Mouse (Mus musculus): ENCODE results near the gene Insm1. TPM values are rescaled to one million over a fixed set of nuclear protein-coding genes. Genes with fewer than 3 reads are reported as not detected.

Gene Insm1
- total and polyA plus RNA-seq, 2 experiments from 2014 or later: not detected

- Histone ChIP-seq H3K9me3 (replicated peaks; ENCODE audit: control insufficient read depth, low read length) (no peaks in the 10 kb centered on the region), H3K27ac (ENCODE audit: low read depth) (no peak overlapping the region), H3K36me3 (replicated peaks; ENCODE audit: control insufficient read depth, insufficient read depth, low read length) (peaks cover 30% of the 10 kb centered on the region), H3K4me3 (ENCODE audit: low read depth, low read length) (no peak overlapping the region), H3K4me1 (ENCODE audit: control insufficient read depth, insufficient read depth) (0 out of 2 replicates have a peak, but pooled peaks cover 3% of the 10 kb centered on the region), H3K27me3 (ENCODE audit: control insufficient read depth, insufficient read depth, low read length) (no peaks in the 10 kb centered on the region), H3K9ac (replicated peaks; ENCODE audit: low read depth, low read length) (no peak overlapping the region), H3K4me2 (ENCODE audit: low read depth, low read length) (no peak overlapping the region)
- WGBS: 44% methylated on average over 7 of the region's 7 CpGs
- TF ChIP-seq EP300 (IDR thresholded peaks at IDR 0.05; ENCODE audit: low read depth) (no peak), CTCF (IDR thresholded peaks at IDR 0.05; ENCODE audit: low read depth) (no peak)
- ATAC-seq (ENCODE audit: insufficient read depth, low read depth): no peak; the same call in 1 of the 2 replicates
- DNase-seq (ENCODE audit: low spot score): no peak
Measured at GRCm38 (mm10) chr2:146245401-146245800, 23.7 kb downstream of the Insm1 start.

GRCm38 (mm10) chr2:146246409-146247075, 24.8 kb downstream of the Insm1 start:
- DNase-seq (ENCODE audit: low spot score) (no peak), ATAC-seq (ENCODE audit: insufficient read depth, low read depth) (no peak)
- Histone ChIP-seq H3K9ac (replicated peaks; ENCODE audit: low read depth, low read length) (no peak overlapping the region), H3K9me3 (replicated peaks; ENCODE audit: control insufficient read depth, low read length) (no peaks in the 10 kb centered on the region), H3K4me2 (ENCODE audit: low read depth, low read length) (no peak overlapping the region), H3K27me3 (ENCODE audit: control insufficient read depth, insufficient read depth, low read length) (no peaks in the 10 kb centered on the region), H3K4me3 (ENCODE audit: low read depth, low read length) (no peak overlapping the region), H3K27ac (ENCODE audit: low read depth) (no peak overlapping the region), H3K4me1 (ENCODE audit: control insufficient read depth, insufficient read depth) (0 out of 2 replicates have a peak, but pooled peaks cover 3% of the 10 kb centered on the region), H3K36me3 (replicated peaks; ENCODE audit: control insufficient read depth, insufficient read depth, low read length) (peaks cover 30% of the 10 kb centered on the region)
- no peak for TF ChIP-seq EP300 (IDR thresholded peaks at IDR 0.05; ENCODE audit: low read depth)
- no peak for TF ChIP-seq CTCF (IDR thresholded peaks at IDR 0.05; ENCODE audit: low read depth)
- 76% methylated on average over 4 of the region's 4 CpGs for WGBS

- Histone ChIP-seq H3K27me3 (ENCODE audit: control insufficient read depth, insufficient read depth, low read length) (no peaks in the 10 kb centered on the region), H3K27ac (ENCODE audit: low read depth) (no peak overlapping the region), H3K36me3 (replicated peaks; ENCODE audit: control insufficient read depth, insufficient read depth, low read length) (peaks cover 30% of the 10 kb centered on the region), H3K4me2 (ENCODE audit: low read depth, low read length) (no peak overlapping the region), H3K4me3 (ENCODE audit: low read depth, low read length) (no peak overlapping the region), H3K4me1 (ENCODE audit: control insufficient read depth, insufficient read depth) (0 out of 2 replicates have a peak, but pooled peaks cover 3% of the 10 kb centered on the region), H3K9me3 (replicated peaks; ENCODE audit: control insufficient read depth, low read length) (no peaks in the 10 kb centered on the region), H3K9ac (replicated peaks; ENCODE audit: low read depth, low read length) (no peak overlapping the region)
- ATAC-seq (ENCODE audit: insufficient read depth, low read depth) (no peak), DNase-seq (ENCODE audit: low spot score) (no peak)
- TF ChIP-seq CTCF (IDR thresholded peaks at IDR 0.05; ENCODE audit: low read depth) (no peak), EP300 (IDR thresholded peaks at IDR 0.05; ENCODE audit: low read depth) (no peak)
- WGBS: 33% methylated on average over 6 of the region's 6 CpGs
Measured at GRCm38 (mm10) chr2:146247576-146247975, 25.9 kb downstream of the Insm1 start.

GRCm38 (mm10) chr2:146249033-146249432, 27.3 kb downstream of the Insm1 start:
- H3K9ac ChIP-seq (replicated peaks; ENCODE audit: low read depth, low read length): no peak overlapping the region
- H3K27ac ChIP-seq (ENCODE audit: low read depth): no peak overlapping the region
- 0 out of 2 replicates have a peak, but pooled peaks cover 3% of the 10 kb centered on the region for H3K4me1 ChIP-seq (ENCODE audit: control insufficient read depth, insufficient read depth)
- peaks cover 22% of the 10 kb centered on the region for H3K36me3 ChIP-seq (replicated peaks; ENCODE audit: control insufficient read depth, insufficient read depth, low read length)
- no peaks in the 10 kb centered on the region for H3K27me3 ChIP-seq (ENCODE audit: control insufficient read depth, insufficient read depth, low read length)
- ATAC-seq (ENCODE audit: insufficient read depth, low read depth): no peak
- H3K4me2 ChIP-seq (ENCODE audit: low read depth, low read length): no peak overlapping the region
- H3K9me3 ChIP-seq (replicated peaks; ENCODE audit: control insufficient read depth, low read length): no peaks in the 10 kb centered on the region
- no peak for DNase-seq (ENCODE audit: low spot score)
- no peak overlapping the region for H3K4me3 ChIP-seq (ENCODE audit: low read depth, low read length)
- TF ChIP-seq CTCF (IDR thresholded peaks at IDR 0.05; ENCODE audit: low read depth) (no peak), EP300 (IDR thresholded peaks at IDR 0.05; ENCODE audit: low read depth) (no peak)
- WGBS: 85% methylated on average over 7 of the region's 7 CpGs

- ATAC-seq (ENCODE audit: insufficient read depth, low read depth): no peak
- no peak for TF ChIP-seq CTCF (IDR thresholded peaks at IDR 0.05; ENCODE audit: low read depth)
- TF ChIP-seq EP300 (IDR thresholded peaks at IDR 0.05; ENCODE audit: low read depth): no peak
- Histone ChIP-seq H3K27me3 (ENCODE audit: control insufficient read depth, insufficient read depth, low read length) (no peaks in the 10 kb centered on the region), H3K4me3 (ENCODE audit: low read depth, low read length) (no peak overlapping the region), H3K36me3 (replicated peaks; ENCODE audit: control insufficient read depth, insufficient read depth, low read length) (0 out of 2 replicates have a peak, but pooled peaks cover 9% of the 10 kb centered on the region), H3K27ac (ENCODE audit: low read depth) (no peak overlapping the region), H3K4me2 (ENCODE audit: low read depth, low read length) (no peak overlapping the region), H3K9me3 (replicated peaks; ENCODE audit: control insufficient read depth, low read length) (no peaks in the 10 kb centered on the region), H3K9ac (replicated peaks; ENCODE audit: low read depth, low read length) (no peak overlapping the region), H3K4me1 (ENCODE audit: control insufficient read depth, insufficient read depth) (0 out of 2 replicates have a peak, but pooled peaks cover 3% of the 10 kb centered on the region)
- 82% methylated on average over 6 of the region's 6 CpGs for WGBS
- DNase-seq (ENCODE audit: low spot score): no peak
Measured at GRCm38 (mm10) chr2:146250236-146250904, 28.6 kb downstream of the Insm1 start.

Measured in heart, postnatal 0 days (tissue).